Mouse (Mus musculus) limb, embryonic 14.5 days (tissue): ENCODE results near the gene Comp. TPM values are rescaled to one million over a fixed set of nuclear protein-coding genes. Genes with fewer than 3 reads are reported as not detected.
A peak's percentile ranks its signal among the peaks of the same experiment; 100 is the strongest.

ENCODE experiments used
- ATAC-seq: fragments of 200-750 bp; cut with Nextera tagmentation; 2 replicates; pipeline ENCODE4 v1.8.0; 2017; ENCODE audit warnings: low read depth, moderate number of reproducible peaks, moderate TSS enrichment; ENCODE audit not compliant: low FRiP score
- DNase-seq: peaks from one replicate; pipeline ENCODE4 v3.0.0-alpha.2; 2015; ENCODE audit warnings: low spot score
- H3K27ac ChIP-seq: fragments of 300-500 bp; sonication (generic); replicated peaks from 2 replicates; pipeline ENCODE4 v1.5.1; 2014; ENCODE audit warnings: low read depth, mild to moderate bottlenecking, low read length, moderate library complexity, mixed read lengths
- H3K27me3 ChIP-seq: fragments of 300-500 bp; sonication (generic); 2 replicates; pipeline ENCODE4 v1.6.1; 2014; ENCODE audit warnings: low read length, mixed read lengths; ENCODE audit not compliant: control insufficient read depth, insufficient read depth
- H3K36me3 ChIP-seq: fragments of 300-500 bp; sonication (generic); 2 replicates; pipeline ENCODE4 v1.6.1; 2014; ENCODE audit warnings: mild to moderate bottlenecking, low read length, moderate library complexity, mixed read lengths; ENCODE audit not compliant: control insufficient read depth, insufficient read depth
- H3K4me1 ChIP-seq: fragments of 300-500 bp; sonication (generic); 2 replicates; pipeline ENCODE4 v1.6.1; 2014; ENCODE audit warnings: antibody characterized with exemption, low read length, mixed read lengths; ENCODE audit not compliant: control insufficient read depth, insufficient read depth
- H3K4me2 ChIP-seq: fragments of 300-500 bp; sonication (generic); replicated peaks from 2 replicates; pipeline ENCODE4 v1.6.1; 2014; ENCODE audit warnings: low read depth, mild to moderate bottlenecking, low read length, moderate library complexity; ENCODE audit not compliant: severe bottlenecking
- H3K4me3 ChIP-seq: fragments of 300-500 bp; sonication (generic); replicated peaks from 2 replicates; pipeline ENCODE4 v1.5.1; 2014; ENCODE audit warnings: low read length
- H3K9ac ChIP-seq: fragments of 300-500 bp; sonication (generic); 2 replicates; pipeline ENCODE4 v1.6.1; 2014; ENCODE audit warnings: mild to moderate bottlenecking, low read depth, low read length, moderate library complexity; ENCODE audit not compliant: severe bottlenecking
- H3K9me3 ChIP-seq: fragments of 300-500 bp; sonication (generic); 2 replicates; pipeline ENCODE4 v1.6.1; 2016; ENCODE audit warnings: low read length; ENCODE audit not compliant: control insufficient read depth
- POLR2A ChIP-seq: fragments of 200-500 bp; IDR thresholded peaks from 2 replicates; pipeline ENCODE4 v1.8.0; 2012; ENCODE audit warnings: inconsistent platforms, mild to moderate bottlenecking, moderate library complexity, borderline replicate concordance; ENCODE audit not compliant: insufficient read depth, insufficient read length; ENCODE audit errors: extremely low read depth
- WGBS: fragments of 180-500 bp; shearing (Covaris S2); extraction: QIAGEN DNeasy Blood & Tissue Kit; methylation state at CpG from one replicate; pipeline ENCODE4 v1.1.7; 2014; 5-methylcytosine and 5-hydroxymethylcytosine counted together
- polyA plus RNA-seq, 2 experiments: library from polyadenylated mRNA; depleted of rRNA in 1 of 2; stranded (reverse) in 1 of 2; unstranded in 1 of 2; fragments of >200 nt; fragmentation: Nextera tagmentation in 1 of 2; extraction: Ambion mirVana in 1 of 2; gene quantifications; 2 replicates each; pipeline versions ENCODE4 v1.2.1 to v1.2.3; 2012 to 2014

Gene Comp
- polyA plus RNA-seq, 2 experiments = 46.3 to 136 TPM

GRCm38 (mm10) chr8:70361484-70362032, 11.8 kb upstream of the Comp start:
- H3K4me3 ChIP-seq = no peak overlapping the region
- TF ChIP-seq POLR2A = no peak
- H3K36me3 ChIP-seq = no peaks in the 10 kb centered on the region
- H3K9me3 ChIP-seq = no peaks in the 10 kb centered on the region
- DNase-seq (no peak), ATAC-seq (no peak)
- peaks cover 8% of the 10 kb centered on the region for H3K4me1 ChIP-seq
- peak overlapping the region; percentile 28; the same call in 1 of the 2 replicates for H3K9ac ChIP-seq
- 64% methylated on average over 10 of the region's 10 CpGs for WGBS
- H3K27me3 ChIP-seq = no peaks in the 10 kb centered on the region
- H3K27ac ChIP-seq = peak overlapping the region; percentile 70; the same call in 1 of the 2 replicates
- no peak overlapping the region for H3K4me2 ChIP-seq

- ATAC-seq (no peak), DNase-seq (no peak)
- H3K4me3 ChIP-seq = no peak overlapping the region
- WGBS = 39% methylated on average over 5 of the region's 5 CpGs
- H3K9me3 ChIP-seq = no peaks in the 10 kb centered on the region
- peaks cover 8% of the 10 kb centered on the region for H3K4me1 ChIP-seq
- H3K27me3 ChIP-seq = no peaks in the 10 kb centered on the region
- H3K27ac ChIP-seq = no peak overlapping the region
- H3K9ac ChIP-seq = no peak overlapping the region
- no peak for TF ChIP-seq POLR2A
- no peak overlapping the region for H3K4me2 ChIP-seq
- no peaks in the 10 kb centered on the region for H3K36me3 ChIP-seq
These were observed 9.3 kb upstream of the Comp start for GRCm38 (mm10) chr8:70364066-70364465.

- WGBS = 60% methylated on average over 5 of the region's 5 CpGs
- Histone ChIP-seq H3K27ac (no peak overlapping the region), H3K4me2 (no peak overlapping the region), H3K9me3 (no peaks in the 10 kb centered on the region), H3K9ac (no peak overlapping the region), H3K36me3 (no peaks in the 10 kb centered on the region), H3K4me1 (peaks cover 10% of the 10 kb centered on the region), H3K27me3 (no peaks in the 10 kb centered on the region), H3K4me3 (no peak overlapping the region)
- no peak for DNase-seq
- no peak for TF ChIP-seq POLR2A
- ATAC-seq = no peak
These were observed 6.8 kb upstream of the Comp start for GRCm38 (mm10) chr8:70366588-70366987.

GRCm38 (mm10) chr8:70370476-70370875, 2.9 kb upstream of the Comp start:
- Histone ChIP-seq H3K27me3 (peaks cover 34% of the 10 kb centered on the region), H3K4me2 (no peak overlapping the region), H3K9me3 (no peaks in the 10 kb centered on the region), H3K4me1 (peaks cover 30% of the 10 kb centered on the region), H3K4me3 (no peak overlapping the region), H3K27ac (no peak overlapping the region), H3K9ac (no peak overlapping the region), H3K36me3 (no peaks in the 10 kb centered on the region)
- 59% methylated on average over 7 of the region's 7 CpGs for WGBS
- no peak for ATAC-seq
- no peak for TF ChIP-seq POLR2A
- DNase-seq = no peak

- H3K36me3 ChIP-seq = no peaks in the 10 kb centered on the region
- no peak for ATAC-seq
- no peaks in the 10 kb centered on the region for H3K9me3 ChIP-seq
- peaks cover 36% of the 10 kb centered on the region for H3K4me1 ChIP-seq
- 31% methylated on average over 6 of the region's 6 CpGs for whole genome bisulfite sequencing
- peak overlapping the region; percentile 67 for H3K27ac ChIP-seq
- H3K4me2 ChIP-seq = no peak overlapping the region
- no peak for TF ChIP-seq POLR2A
- DNase-seq = peak; percentile 24
- H3K27me3 ChIP-seq = peaks cover 48% of the 10 kb centered on the region
- H3K9ac ChIP-seq = peak overlapping the region; percentile 31; the same call in 1 of the 2 replicates
- no peak overlapping the region for H3K4me3 ChIP-seq
These were observed 1.4 kb upstream of the Comp start for GRCm38 (mm10) chr8:70371951-70372350.
